Comparison of ENCODE assay signal across 10 mouse cellular contexts in genomic region chr7:99797911-99798647, GRCm38 (mm10). TPM values are rescaled to one million over a fixed set of nuclear protein-coding genes. Genes with fewer than 3 reads are reported as not detected.
DNase-seq lines count a peak whose midpoint lies in the region; ATAC-seq lines count a peak whose summit lies in the region.
"Had no signal": no experiment of that assay in that cellular context is flagged by ENCODE, and none has a peak within 500 bp of the region (broad histone marks: within the 10 kb centered on the region; RNA-seq: fewer than 3 reads in every experiment).

No protein-coding gene starts in this region.

- H3K27ac ChIP-seq in hindbrain, embryonic 11.5 days (ENCODE audit: low read depth, low read length) = no peak overlapping the region
- H3K27ac ChIP-seq in hindbrain, embryonic 13.5 days = no peak overlapping the region
- H3K27ac ChIP-seq: embryonic facial prominence, embryonic 12.5 days; macrophage had no signal

- H3K4me3 ChIP-seq in hindbrain, embryonic 11.5 days (ENCODE audit: low read depth, low read length) = no peak overlapping the region
- H3K4me3 ChIP-seq in hindbrain, embryonic 13.5 days = no peak overlapping the region
- H3K4me3 ChIP-seq: embryonic facial prominence, embryonic 12.5 days had no signal

- H3K36me3 ChIP-seq in hindbrain, embryonic 11.5 days (ENCODE audit: control insufficient read depth, insufficient read depth, low read length) = no peaks in the 10 kb centered on the region
- no peaks in the 10 kb centered on the region for H3K36me3 ChIP-seq in hindbrain, embryonic 13.5 days
- H3K36me3 ChIP-seq in splenic B cell, adult 2 months (ENCODE audit: control insufficient read depth, insufficient read depth, low read length, poor library complexity, severe bottlenecking) = no peaks in the 10 kb centered on the region
- H3K36me3 ChIP-seq: embryonic facial prominence, embryonic 12.5 days had no signal

- DNase-seq in hindbrain, embryonic 11.5 days (ENCODE audit: low spot score) = peak; percentile 89
- peak; percentile 52 for DNase-seq in Muller cell, postnatal 12 days (ENCODE audit: inconsistent ontology term)
- peak; percentile 87 for DNase-seq in embryo, embryonic 10 days (ENCODE audit: low spot score)
- peak; percentile 51 to 67 for DNase-seq in heart, adult 9 months (ENCODE audit: low spot score in 2 of 2)
- peak; percentile 27 to 68 for DNase-seq in layer of hippocampus, postnatal 36 days
- DNase-seq in mesoderm, embryonic 11.5 days (ENCODE audit: low read depth, low spot score) = peak; percentile 89
- DNase-seq in splenic B cell, adult 2 months (ENCODE audit: low read depth, low spot score) = peak; percentile 91

- H3K4me2 ChIP-seq in hindbrain, embryonic 11.5 days (replicated peaks; ENCODE audit: low read depth, low read length) = no peak overlapping the region
- no peak overlapping the region for H3K4me2 ChIP-seq in hindbrain, embryonic 13.5 days
- H3K4me2 ChIP-seq: embryonic facial prominence, embryonic 12.5 days had no signal

- H3K9me3 ChIP-seq in hindbrain, embryonic 11.5 days (ENCODE audit: control insufficient read depth, low read length) = no peaks in the 10 kb centered on the region
- H3K9me3 ChIP-seq in hindbrain, embryonic 13.5 days = no peaks in the 10 kb centered on the region
- H3K9me3 ChIP-seq: embryonic facial prominence, embryonic 12.5 days had no signal

- H3K27me3 ChIP-seq in hindbrain, embryonic 11.5 days (ENCODE audit: control insufficient read depth, insufficient read depth, low read length) = no peaks in the 10 kb centered on the region
- 0 out of 2 replicates have a peak, but pooled peaks cover 3% of the 10 kb centered on the region for H3K27me3 ChIP-seq in hindbrain, embryonic 13.5 days
- H3K27me3 ChIP-seq in splenic B cell, adult 2 months (ENCODE audit: control insufficient read depth, insufficient read depth, low read length, poor library complexity, severe bottlenecking) = no peaks in the 10 kb centered on the region

- no peak for ATAC-seq in hindbrain, embryonic 11.5 days (ENCODE audit: low FRiP score)
- ATAC-seq in hindbrain, embryonic 13.5 days (ENCODE audit: low FRiP score) = no peak

- WGBS in hindbrain, embryonic 11.5 days = 36% methylated on average over 6 of the region's 6 CpGs
- WGBS in hindbrain, embryonic 13.5 days = 35% methylated on average over 6 of the region's 6 CpGs

- H3K4me1 ChIP-seq in hindbrain, embryonic 11.5 days (replicated peaks; ENCODE audit: control insufficient read depth, insufficient read depth, low read length) = no peaks in the 10 kb centered on the region
- peaks cover 31% of the 10 kb centered on the region for H3K4me1 ChIP-seq in hindbrain, embryonic 13.5 days (replicated peaks)

- H3K9ac ChIP-seq in hindbrain, embryonic 11.5 days (ENCODE audit: low read depth, low read length) = no peak overlapping the region
- H3K9ac ChIP-seq in hindbrain, embryonic 13.5 days = no peak overlapping the region
- H3K9ac ChIP-seq: embryonic facial prominence, embryonic 12.5 days had no signal

RNA-seq across cellular contexts. Expression of gene Neu3, which starts 30.1 kb away (rescaled TPM):
- 1.8 and 2.1 TPM in 2 replicates for polyA plus RNA-seq in hindbrain, embryonic 11.5 days (2014; fragmentation: Nextera tagmentation; extraction: Ambion mirVana)
- polyA plus RNA-seq in hindbrain, embryonic 13.5 days (2015; fragmentation: Nextera tagmentation; extraction: Ambion mirVana) = 2.2 TPM in 2 replicates
- total RNA-seq in layer of hippocampus, postnatal 36 days (2021) = 1 to 10 TPM; 2.4 to 2.7 TPM

RNA-seq across cellular contexts. Expression of gene Olfr521, which starts 34.8 kb away (rescaled TPM):
- not detected in 2 replicates for polyA plus RNA-seq in hindbrain, embryonic 11.5 days (2014; fragmentation: Nextera tagmentation; extraction: Ambion mirVana)
- not detected in 2 replicates for polyA plus RNA-seq in hindbrain, embryonic 13.5 days (2015; fragmentation: Nextera tagmentation; extraction: Ambion mirVana)
- not detected for total RNA-seq in layer of hippocampus, postnatal 36 days (2021)
- polyA plus RNA-seq: embryonic facial prominence, embryonic 12.5 days; macrophage had no signal
